Mouse (Mus musculus) myocyte (in vitro differentiated cells): Measurements from ENCODE around the gene Cdpf1. TPM values are rescaled to one million over a fixed set of nuclear protein-coding genes. Genes with fewer than 3 reads are reported as not detected.

Source experiments
- H3K27me3 ChIP-seq: one replicate; pipeline ENCODE4 v1.6.1; 2011; ENCODE audit not compliant: control insufficient read depth, insufficient read depth, insufficient read length
- H3K36me3 ChIP-seq: one replicate; pipeline ENCODE4 v1.6.1; 2011; ENCODE audit not compliant: control insufficient read depth, insufficient read depth
- H3K4me2 ChIP-seq: one replicate; pipeline ENCODE4 v1.6.1; 2011; ENCODE audit warnings: low read depth, control low read depth
- H3K4me3 ChIP-seq: one replicate; pipeline ENCODE4 v1.5.1; 2011; ENCODE audit warnings: mild to moderate bottlenecking, control low read depth, moderate library complexity
- H3K79me2 ChIP-seq: one replicate; pipeline ENCODE4 v1.6.1; 2011; ENCODE audit not compliant: control insufficient read depth, insufficient read depth
- H3ac ChIP-seq: one replicate; pipeline ENCODE4 v1.6.1; 2011; ENCODE audit not compliant: control insufficient read depth, insufficient read length
- CEBPB ChIP-seq: IDR thresholded peaks from 2 replicates; pipeline ENCODE4 v1.6.1; 2011; ENCODE audit warnings: mild to moderate bottlenecking, moderate library complexity; ENCODE audit not compliant: poor library complexity, insufficient read depth, severe bottlenecking
- E2F4 ChIP-seq: IDR thresholded peaks from one replicate; pipeline ENCODE4 v1.6.1; 2011; ENCODE audit warnings: mild to moderate bottlenecking, control low read depth, moderate library complexity; ENCODE audit not compliant: insufficient read depth
- MAX ChIP-seq: IDR thresholded peaks from one replicate; pipeline ENCODE4 v1.6.1; 2011; ENCODE audit warnings: low read depth, mild to moderate bottlenecking, control low read depth
- MYOD1 ChIP-seq, 3 experiments: IDR thresholded peaks; one replicate each; pipeline ENCODE4 v1.6.1; 2011; ENCODE audit warnings: control low read depth in 2 of 3, low read depth in 2 of 3, mild to moderate bottlenecking in 2 of 3, moderate library complexity in 1 of 3; ENCODE audit not compliant: insufficient read length in 2 of 3, control insufficient read depth in 1 of 3
- MYOG ChIP-seq, 3 experiments: IDR thresholded peaks; one replicate each; pipeline ENCODE4 v1.6.1; 2011; ENCODE audit warnings: control low read depth in 2 of 3, low read depth in 2 of 3, mild to moderate bottlenecking in 2 of 3; ENCODE audit not compliant: insufficient read length in 2 of 3, control insufficient read depth in 1 of 3, insufficient read depth in 1 of 3
- POLR2A ChIP-seq: IDR thresholded peaks from one replicate; pipeline ENCODE4 v1.6.1; 2011; ENCODE audit warnings: low read depth, mild to moderate bottlenecking, control low read depth, moderate library complexity; ENCODE audit not compliant: insufficient read length
- POLR2AphosphoS2 ChIP-seq: IDR thresholded peaks from one replicate; pipeline ENCODE4 v1.6.1; 2011; ENCODE audit warnings: low read depth, control low read depth; ENCODE audit not compliant: insufficient read length
- REST ChIP-seq: IDR thresholded peaks from one replicate; pipeline ENCODE4 v1.6.1; 2011; ENCODE audit warnings: mild to moderate bottlenecking, control low read depth, moderate library complexity; ENCODE audit not compliant: insufficient read depth, insufficient read length
- SRF ChIP-seq: IDR thresholded peaks from one replicate; pipeline ENCODE4 v1.6.1; 2011; ENCODE audit warnings: low read depth; ENCODE audit not compliant: control insufficient read depth, insufficient read length
- TCF12 ChIP-seq: IDR thresholded peaks from one replicate; pipeline ENCODE4 v1.6.1; 2011; ENCODE audit warnings: mild to moderate bottlenecking, control low read depth; ENCODE audit not compliant: poor library complexity, insufficient read depth, severe bottlenecking
- TCF3 ChIP-seq: IDR thresholded peaks from one replicate; pipeline ENCODE4 v1.6.1; 2011; ENCODE audit warnings: low read depth, control low read depth; ENCODE audit not compliant: insufficient read length
- USF1 ChIP-seq: IDR thresholded peaks from one replicate; pipeline ENCODE4 v1.6.1; 2011; ENCODE audit warnings: low read depth, mild to moderate bottlenecking, control low read depth, moderate library complexity
- polyA plus RNA-seq: library from polyadenylated mRNA; unstranded; fragments of >200 nt; fragmentation: generic; extraction: Trizol; gene quantifications from one replicate; pipeline ENCODE4 v1.2.1, GENCODE M21; 2012; ENCODE audit warnings: missing spikeins

The Cdpf1 gene
- polyA plus RNA-seq, 1 experiment, result 25.1 TPM

DNA sequence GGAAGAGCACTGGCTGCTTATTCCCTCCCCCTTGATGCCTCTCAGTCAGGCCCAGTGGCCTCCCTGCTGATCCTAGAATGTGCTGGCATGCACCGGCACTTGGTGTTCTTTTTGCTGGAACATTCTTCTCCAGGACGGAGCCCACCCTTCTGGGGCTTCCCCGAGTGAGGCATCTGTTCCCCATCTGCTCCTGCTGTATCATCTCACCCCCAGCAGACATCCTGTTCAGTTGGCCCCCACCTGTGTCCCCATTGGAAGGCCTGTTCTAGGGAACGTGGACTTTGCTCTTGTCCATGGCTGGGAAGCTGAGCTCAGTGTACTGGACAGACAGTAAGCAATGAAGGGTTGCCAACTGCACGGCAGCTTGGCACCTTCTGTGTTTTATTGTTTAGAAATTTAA, 34.7 kb downstream of the Cdpf1 start:
- no peak overlapping the region for H3ac ChIP-seq
- no peak for TF ChIP-seq POLR2AphosphoS2
- no peak for TF ChIP-seq REST
- no peak for TF ChIP-seq MYOD1 (IDR thresholded peaks at IDR 0.05; ENCODE audit: control insufficient read depth in 1 of 3, insufficient read length in 2 of 3, low read depth in 2 of 3)
- TF ChIP-seq TCF3, result no peak
- TF ChIP-seq E2F4, result no peak
- TF ChIP-seq USF1, result no peak
- no peak for TF ChIP-seq MAX
- no peak for TF ChIP-seq SRF
- no peak for TF ChIP-seq POLR2A
- no peak for TF ChIP-seq TCF12
- no peak for TF ChIP-seq MYOG (IDR thresholded peaks at IDR 0.05; ENCODE audit: control insufficient read depth in 1 of 3, insufficient read depth in 1 of 3, insufficient read length in 2 of 3, low read depth in 2 of 3)
- no peak for TF ChIP-seq CEBPB
- no peaks in the 10 kb centered on the region for H3K36me3 ChIP-seq
- H3K4me2 ChIP-seq, result no peak overlapping the region
- H3K4me3 ChIP-seq, result no peak overlapping the region
- no peaks in the 10 kb centered on the region for H3K79me2 ChIP-seq
- peaks cover 32% of the 10 kb centered on the region for H3K27me3 ChIP-seq

- no peaks in the 10 kb centered on the region for H3K79me2 ChIP-seq
- no peak overlapping the region for H3K4me2 ChIP-seq
- H3ac ChIP-seq, result no peak overlapping the region
- H3K4me3 ChIP-seq, result no peak overlapping the region
- no peaks in the 10 kb centered on the region for H3K36me3 ChIP-seq
- peaks cover 37% of the 10 kb centered on the region for H3K27me3 ChIP-seq
- TF ChIP-seq TCF3 (no peak), POLR2AphosphoS2 (no peak), POLR2A (no peak), TCF12 (no peak), CEBPB (no peak), REST (no peak), MAX (no peak), USF1 (no peak), SRF (no peak), E2F4 (no peak), MYOD1 (IDR thresholded peaks at IDR 0.05; ENCODE audit: control insufficient read depth in 1 of 3, insufficient read length in 2 of 3, low read depth in 2 of 3) (no peak), MYOG (IDR thresholded peaks at IDR 0.05; ENCODE audit: control insufficient read depth in 1 of 3, insufficient read depth in 1 of 3, insufficient read length in 2 of 3, low read depth in 2 of 3) (no peak)
Observed at GRCm38 (mm10) chr15:85776241-85776640, 35.3 kb downstream of the Cdpf1 start.

GRCm38 (mm10) chr15:85775001-85775400, 36.5 kb downstream of the Cdpf1 start:
- Histone ChIP-seq H3ac (no peak overlapping the region), H3K36me3 (no peaks in the 10 kb centered on the region), H3K79me2 (no peaks in the 10 kb centered on the region), H3K27me3 (peaks cover 50% of the 10 kb centered on the region), H3K4me2 (no peak overlapping the region), H3K4me3 (no peak overlapping the region)
- no peak for TF ChIP-seq MYOG (IDR thresholded peaks at IDR 0.05; ENCODE audit: control insufficient read depth in 1 of 3, insufficient read depth in 1 of 3, insufficient read length in 2 of 3, low read depth in 2 of 3)

DNA sequence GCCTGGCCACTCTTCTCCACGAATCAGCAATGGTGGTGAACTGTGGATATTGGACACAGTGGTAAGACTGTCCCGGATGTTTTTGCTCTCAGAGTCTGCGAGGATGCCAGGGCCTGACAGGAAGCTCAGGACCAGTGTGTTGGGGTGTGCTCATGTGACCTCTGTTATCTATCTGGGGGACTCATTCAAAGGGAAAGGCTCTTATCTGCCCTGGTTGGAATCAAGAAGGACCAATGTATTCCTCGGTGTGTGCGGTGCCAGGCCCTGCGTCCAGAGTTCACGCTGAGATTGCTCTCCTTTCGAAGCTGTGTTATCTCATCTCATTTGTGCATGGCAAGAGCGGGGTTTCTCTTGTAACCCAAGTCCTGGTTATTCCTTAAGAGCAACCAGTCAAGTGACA, 37.1 kb downstream of the Cdpf1 start:
- Histone ChIP-seq H3ac (no peak overlapping the region), H3K4me3 (no peak overlapping the region), H3K79me2 (no peaks in the 10 kb centered on the region), H3K4me2 (no peak overlapping the region), H3K36me3 (no peaks in the 10 kb centered on the region), H3K27me3 (peaks cover 53% of the 10 kb centered on the region)
- TF ChIP-seq POLR2A (no peak), POLR2AphosphoS2 (no peak), SRF (no peak), USF1 (no peak)

GRCm38 (mm10) chr15:85772146-85772740, 39.3 kb downstream of the Cdpf1 start:
- Histone ChIP-seq H3ac (no peak overlapping the region), H3K4me2 (no peak overlapping the region), H3K27me3 (peaks cover 71% of the 10 kb centered on the region), H3K4me3 (no peak overlapping the region), H3K36me3 (no peaks in the 10 kb centered on the region), H3K79me2 (no peaks in the 10 kb centered on the region)
- no peak for TF ChIP-seq TCF12
- no peak for TF ChIP-seq USF1
- no peak for TF ChIP-seq POLR2AphosphoS2
